In the genomic region with DNA sequence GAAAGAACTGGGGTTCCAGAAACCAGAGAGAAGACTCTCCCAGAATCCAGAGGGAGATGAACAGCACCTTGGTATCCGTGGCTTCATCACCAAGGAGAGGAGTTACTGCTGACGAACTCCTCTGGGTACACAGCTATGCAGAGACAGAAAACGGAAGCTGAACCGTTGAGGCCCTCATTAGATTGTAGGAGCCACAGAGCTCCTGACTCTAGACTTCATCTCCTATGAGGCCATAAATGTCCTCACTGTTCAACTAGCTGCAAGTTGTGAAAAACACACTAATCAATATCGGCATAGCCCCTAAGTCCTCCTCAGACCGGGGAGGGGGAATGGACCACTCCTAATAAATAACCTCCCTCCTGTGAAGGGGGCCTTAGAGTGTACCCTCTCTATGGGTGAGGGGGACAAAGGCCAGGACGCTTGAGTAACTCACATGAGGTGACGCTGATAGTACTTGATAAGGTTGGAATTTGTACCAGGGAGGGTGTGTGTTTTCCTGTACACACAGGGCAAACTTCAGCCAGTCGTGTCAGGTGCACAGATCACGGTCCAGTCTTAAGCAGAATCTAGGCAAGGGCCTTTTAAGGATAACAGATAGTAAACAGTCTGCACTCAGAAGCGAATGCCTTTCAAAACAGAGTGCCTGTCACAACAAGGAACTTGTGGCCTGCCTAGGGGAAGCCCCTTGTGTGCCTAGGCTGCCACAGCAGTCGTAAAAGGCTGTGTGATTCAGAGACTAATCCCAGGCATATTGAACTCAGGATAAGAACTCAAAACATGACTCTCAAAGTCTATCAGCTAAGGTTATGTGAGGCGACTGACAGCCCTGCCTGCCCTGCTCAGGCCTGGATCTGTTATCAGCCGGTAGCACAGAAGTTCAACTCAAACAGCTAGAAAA, we compare ENCODE assay signal across 8 mouse cellular contexts.
A peak's percentile ranks its signal among the peaks of the same experiment; 100 is the strongest.
DNase-seq lines count a peak whose midpoint lies in the region; ATAC-seq and TF ChIP-seq lines count a peak whose summit lies in the region.

No protein-coding gene starts in this region.

- no peaks in the 10 kb centered on the region for H3K36me3 ChIP-seq in kidney, adult 2 months (ENCODE audit: control insufficient read depth, insufficient read depth, low read length)
- H3K36me3 ChIP-seq in forebrain, embryonic 13.5 days (ENCODE audit: poor library complexity, severe bottlenecking): no peaks in the 10 kb centered on the region

- H3K4me2 ChIP-seq in forebrain, embryonic 13.5 days: no peak overlapping the region

- peaks cover 15% of the 10 kb centered on the region for H3K4me1 ChIP-seq in kidney, adult 2 months (ENCODE audit: control insufficient read depth, insufficient read depth, low read length)
- H3K4me1 ChIP-seq in forebrain, embryonic 13.5 days: no peaks in the 10 kb centered on the region

- ATAC-seq in monocyte, adult 5-6 weeks (replicated peaks; ENCODE audit: insufficient number of reproducible peaks, low FRiP score, low TSS enrichment, poor library complexity, severe bottlenecking): peak; percentile 93
- ATAC-seq in forebrain, embryonic 13.5 days: no peak

- intact Hi-C loops in left cerebral cortex, adult 2 months (cut with DNase I): no loop called here
- intact Hi-C loops in gastrocnemius, postnatal 14 days (cut with DNase I; ENCODE audit: low total_unique reads): no loop called here

- H3K27me3 ChIP-seq in kidney, adult 2 months (replicated peaks; ENCODE audit: control insufficient read depth, insufficient read depth, low read length): no peaks in the 10 kb centered on the region
- no peaks in the 10 kb centered on the region for H3K27me3 ChIP-seq in forebrain, embryonic 13.5 days

- H3K9me3 ChIP-seq in forebrain, embryonic 13.5 days (replicated peaks): no peaks in the 10 kb centered on the region

- DNase-seq in B cell, adult 2 months: peak; percentile 69 to 71
- DNase-seq in c-Kit-positive CD71-negative TER-119-negative erythroid progenitor cells, embryonic 14.5 days (ENCODE audit: low read depth): peak; percentile 50
- DNase-seq in kidney, adult 2 months: peak; percentile 84
- no peak for DNase-seq in left cerebral cortex, adult 2 months (ENCODE audit: extremely low spot score in 1 of 2, low spot score in 2 of 2)
- no peak for DNase-seq in gastrocnemius, postnatal 14 days
- DNase-seq in layer of hippocampus, adult 11-12 months (ENCODE audit: low spot score): no peak

- WGBS in kidney, adult 2 months: 40% methylated on average over 14 of the region's 14 CpGs
- 72% methylated on average over 14 of the region's 14 CpGs for WGBS in forebrain, embryonic 13.5 days

- peak overlapping the region; percentile 6; the same call in 1 of the 2 replicates for H3K27ac ChIP-seq in kidney, adult 2 months (ENCODE audit: insufficient read depth, low read depth, low read length)
- H3K27ac ChIP-seq in left cerebral cortex, adult 2 months: no peak overlapping the region
- no peak overlapping the region for H3K27ac ChIP-seq in forebrain, embryonic 13.5 days

- TF ChIP-seq POLR2A in kidney, adult 2 months (IDR thresholded peaks at IDR 0.05; ENCODE audit: low read depth, low read length): no peak

- TF ChIP-seq CTCF in kidney, adult 2 months (conservative IDR thresholded peaks at IDR 0.05; ENCODE audit: insufficient read depth, insufficient read length, low read depth, low read length): no peak
- TF ChIP-seq CTCF in left cerebral cortex, adult 2 months (IDR thresholded peaks at IDR 0.05): no peak

- H3K4me3 ChIP-seq in kidney, adult 2 months (ENCODE audit: insufficient read depth, low read depth, low read length): no peak overlapping the region
- H3K4me3 ChIP-seq in left cerebral cortex, adult 2 months: no peak overlapping the region
- no peak overlapping the region for H3K4me3 ChIP-seq in forebrain, embryonic 13.5 days

- no peak overlapping the region for H3K9ac ChIP-seq in forebrain, embryonic 13.5 days

Comparison
In these comparisons a context has a peak if more than half of its experiments do, and no peak if none do; other contexts are left out.
1. DNase-seq: peak in B cell, adult 2 months (2 of 2), c-Kit-positive CD71-negative TER-119-negative erythroid progenitor cells, embryonic 14.5 days (single experiment) and kidney, adult 2 months (single experiment); none in left cerebral cortex, adult 2 months (0 of 2), gastrocnemius, postnatal 14 days (single experiment) and layer of hippocampus, adult 11-12 months (single experiment).